Mouse (Mus musculus) midbrain, postnatal 0 days (tissue): ENCODE results near the gene Epb41l2. TPM values are rescaled to one million over a fixed set of nuclear protein-coding genes. Genes with fewer than 3 reads are reported as not detected.

Experiments
- ATAC-seq: fragments of 200-750 bp; cut with Nextera tagmentation; 2 replicates; pipeline ENCODE4 v1.8.0; 2017; ENCODE audit warnings: moderate number of reproducible peaks, mild to moderate bottlenecking, moderate TSS enrichment, moderate library complexity; ENCODE audit not compliant: low FRiP score
- DNase-seq: peaks from one replicate; pipeline ENCODE4 v3.0.0-alpha.2; 2015; ENCODE audit warnings: low spot score
- H3K27ac ChIP-seq: fragments of 300-500 bp; sonication (generic); 2 replicates; pipeline ENCODE4 v1.5.1; 2014; ENCODE audit warnings: low read depth, mild to moderate bottlenecking, low read length, mixed read lengths
- H3K27me3 ChIP-seq: fragments of 300-500 bp; sonication (generic); 2 replicates; pipeline ENCODE4 v1.6.1; 2014; ENCODE audit warnings: low read length, control low read depth, mixed read lengths; ENCODE audit not compliant: insufficient read depth
- H3K36me3 ChIP-seq: fragments of 300-500 bp; sonication (generic); 2 replicates; pipeline ENCODE4 v1.6.1; 2014; ENCODE audit warnings: low read length, control low read depth, mixed read lengths; ENCODE audit not compliant: insufficient read depth
- H3K4me1 ChIP-seq: fragments of 300-500 bp; sonication (generic); 2 replicates; pipeline ENCODE4 v1.6.1; 2014; ENCODE audit warnings: mild to moderate bottlenecking, control low read depth, antibody characterized with exemption, low read length, mixed read lengths; ENCODE audit not compliant: insufficient read depth
- H3K4me2 ChIP-seq: fragments of 300-500 bp; sonication (generic); 2 replicates; pipeline ENCODE4 v1.6.1; 2014; ENCODE audit warnings: low read depth, mild to moderate bottlenecking, low read length, mixed read lengths; ENCODE audit not compliant: poor library complexity, severe bottlenecking
- H3K4me3 ChIP-seq: fragments of 300-500 bp; sonication (generic); 2 replicates; pipeline ENCODE4 v1.5.1; 2014; ENCODE audit warnings: low read depth, mild to moderate bottlenecking, low read length, moderate library complexity
- H3K9ac ChIP-seq: fragments of 300-500 bp; sonication (generic); replicated peaks from 2 replicates; pipeline ENCODE4 v1.6.1; 2014; ENCODE audit warnings: mild to moderate bottlenecking, low read length, moderate library complexity, mixed read lengths; ENCODE audit not compliant: poor library complexity, severe bottlenecking
- H3K9me3 ChIP-seq: fragments of 300-500 bp; sonication (generic); 2 replicates; pipeline ENCODE4 v1.6.1; 2016; ENCODE audit warnings: low read length, control low read depth
- CTCF ChIP-seq: IDR thresholded peaks from 2 replicates; pipeline ENCODE4 v1.5.1; 2016; ENCODE audit warnings: antibody characterized with exemption, mild to moderate bottlenecking
- WGBS: fragments of 180-500 bp; shearing (Covaris S2); extraction: QIAGEN DNeasy Blood & Tissue Kit; methylation state at CpG from one replicate; pipeline ENCODE4 v1.1.7; 2014; 5-methylcytosine and 5-hydroxymethylcytosine counted together
- polyA plus RNA-seq: library from polyadenylated mRNA; unstranded; fragments of >200 nt; fragmentation: Nextera tagmentation; extraction: Ambion mirVana; gene quantifications from 2 replicates; pipeline ENCODE4 v1.2.1, GENCODE M21; 2015
- total RNA-seq: library from RNA; depleted of rRNA; stranded (reverse); fragments of >200 nt; gene quantifications from 2 replicates; pipeline ENCODE4 v1.2.3, GENCODE M21; 2014

Gene Epb41l2
- total and polyA plus RNA-seq, 2 experiments from 2014 or later = 21.8 to 51.7 TPM

GRCm38 (mm10) chr10:25380746-25381481 is 21.3 kb downstream of the Epb41l2 start:
- H3K4me1 ChIP-seq = no peaks in the 10 kb centered on the region
- H3K36me3 ChIP-seq = no peaks in the 10 kb centered on the region
- 92% methylated on average over 6 of the region's 6 CpGs for WGBS
- ATAC-seq (no peak), DNase-seq (no peak)
- no peak for TF ChIP-seq CTCF
- H3K27me3 ChIP-seq = no peaks in the 10 kb centered on the region
- no peaks in the 10 kb centered on the region for H3K9me3 ChIP-seq
- no peak overlapping the region for H3K4me3 ChIP-seq
- no peak overlapping the region for H3K27ac ChIP-seq
- no peak overlapping the region for H3K4me2 ChIP-seq
- no peak overlapping the region for H3K9ac ChIP-seq

GRCm38 (mm10) chr10:25381951-25382350 is 22.4 kb downstream of the Epb41l2 start:
- WGBS = 71% methylated on average over 10 of the region's 10 CpGs
- no peak overlapping the region for H3K27ac ChIP-seq
- no peaks in the 10 kb centered on the region for H3K27me3 ChIP-seq
- H3K9me3 ChIP-seq = no peaks in the 10 kb centered on the region
- no peak for DNase-seq
- no peak overlapping the region for H3K4me2 ChIP-seq
- no peak overlapping the region for H3K9ac ChIP-seq
- no peak overlapping the region for H3K4me3 ChIP-seq
- no peak for TF ChIP-seq CTCF
- no peaks in the 10 kb centered on the region for H3K36me3 ChIP-seq
- ATAC-seq = no peak
- H3K4me1 ChIP-seq = no peaks in the 10 kb centered on the region

- Histone ChIP-seq H3K4me2 (no peak overlapping the region), H3K27ac (no peak overlapping the region), H3K9ac (no peak overlapping the region), H3K4me3 (no peak overlapping the region), H3K36me3 (no peaks in the 10 kb centered on the region), H3K9me3 (no peaks in the 10 kb centered on the region), H3K27me3 (no peaks in the 10 kb centered on the region), H3K4me1 (no peaks in the 10 kb centered on the region)
- TF ChIP-seq CTCF = no peak
- DNase-seq (no peak), ATAC-seq (no peak)
- WGBS = 66% methylated on average over 5 of the region's 5 CpGs
These were observed 23.6 kb downstream of the Epb41l2 start for GRCm38 (mm10) chr10:25383171-25383570.

DNA sequence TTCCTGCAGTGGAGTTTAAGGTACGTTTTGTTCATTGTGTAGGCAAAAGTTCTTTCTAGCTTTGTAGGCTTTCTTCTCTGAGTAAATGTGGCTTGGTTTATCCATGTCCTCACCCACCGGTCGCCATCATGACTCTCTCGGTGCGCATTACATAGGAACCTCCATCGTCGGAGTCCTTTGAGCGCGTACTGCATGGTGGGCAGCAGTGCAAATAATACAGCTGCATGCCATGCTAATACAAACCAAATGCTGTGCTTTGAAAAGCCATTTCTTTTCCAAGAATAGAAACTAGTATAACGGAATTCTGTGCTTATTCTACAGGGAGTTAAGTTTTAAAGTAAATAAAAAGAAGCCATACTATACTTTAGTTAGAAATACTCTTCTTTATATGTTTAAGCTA is 24.8 kb downstream of the Epb41l2 start:
- Histone ChIP-seq H3K4me1 (no peaks in the 10 kb centered on the region), H3K4me3 (no peak overlapping the region), H3K4me2 (no peak overlapping the region), H3K9me3 (no peaks in the 10 kb centered on the region), H3K36me3 (no peaks in the 10 kb centered on the region), H3K9ac (no peak overlapping the region), H3K27ac (no peak overlapping the region), H3K27me3 (no peaks in the 10 kb centered on the region)
- WGBS = 80% methylated on average over 10 of the region's 10 CpGs
- DNase-seq (no peak), ATAC-seq (no peak)
- TF ChIP-seq CTCF = no peak

GRCm38 (mm10) chr10:25385811-25386580 is 26.4 kb downstream of the Epb41l2 start:
- ATAC-seq (no peak), DNase-seq (no peak)
- H3K36me3 ChIP-seq = no peaks in the 10 kb centered on the region
- H3K4me3 ChIP-seq = no peak overlapping the region
- no peaks in the 10 kb centered on the region for H3K4me1 ChIP-seq
- 0 out of 2 replicates have a peak overlapping the region, but pooled peaks have one; percentile 32 for H3K27ac ChIP-seq
- no peak overlapping the region for H3K4me2 ChIP-seq
- no peak overlapping the region for H3K9ac ChIP-seq
- H3K27me3 ChIP-seq = no peaks in the 10 kb centered on the region
- TF ChIP-seq CTCF = no peak
- WGBS = 57% methylated on average over 13 of the region's 13 CpGs
- no peaks in the 10 kb centered on the region for H3K9me3 ChIP-seq

DNA sequence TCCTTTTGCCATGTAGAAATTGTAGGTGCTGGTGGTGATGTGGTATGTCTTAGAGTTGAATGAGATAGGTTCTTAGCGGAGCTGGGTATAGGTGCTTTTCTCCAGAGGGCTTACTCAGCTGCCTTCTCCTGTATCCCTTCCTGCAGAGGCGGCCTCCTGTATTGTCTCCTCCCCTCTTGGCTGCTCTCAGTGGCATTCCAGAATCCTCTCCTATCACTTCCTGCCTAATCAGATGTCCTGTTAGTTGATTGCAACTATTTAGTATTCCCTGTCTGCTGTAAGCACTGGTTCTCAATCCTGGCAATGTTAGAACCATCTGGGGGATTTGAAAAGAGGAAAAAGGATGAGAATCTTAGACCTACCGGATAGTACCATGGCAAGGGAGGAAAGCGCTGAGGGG is 27.3 kb downstream of the Epb41l2 start:
- Histone ChIP-seq H3K27me3 (no peaks in the 10 kb centered on the region), H3K9me3 (no peaks in the 10 kb centered on the region), H3K27ac (no peak overlapping the region), H3K4me3 (no peak overlapping the region), H3K9ac (no peak overlapping the region), H3K36me3 (no peaks in the 10 kb centered on the region), H3K4me2 (no peak overlapping the region), H3K4me1 (no peaks in the 10 kb centered on the region)
- TF ChIP-seq CTCF = no peak
- ATAC-seq (no peak), DNase-seq (no peak)
- 65% methylated on average over 4 of the region's 4 CpGs for WGBS
